Mouse (Mus musculus): ENCODE data around the gene Fads3.

- TF ChIP-seq POLR2A (IDR thresholded peaks at IDR 0.05; ENCODE audit: borderline replicate concordance, control insufficient read depth, low read depth, low read length), result no peak
- TF ChIP-seq CTCF (IDR thresholded peaks at IDR 0.05; ENCODE audit: control insufficient read depth, insufficient read depth, low read length), result no peak
Measured at GRCm38 (mm10) chr19:9997204-9998062, 43.9 kb upstream of the Fads3 start.
